Mouse (Mus musculus): ENCODE results near the gene Hspbp1. TPM values are rescaled to one million over a fixed set of nuclear protein-coding genes. Genes with fewer than 3 reads are reported as not detected.

Hspbp1 gene
- 10 to 100 TPM; 36.1 to 36.7 TPM for total RNA-seq (2021)
- long read RNA-seq, experiment 1, transcript Hspbp1-201 (8 exons, 1,593 nt): major isoform, 7 of 67 reads
- long read RNA-seq, experiment 1, partial matches to known transcripts: 14 of 67 reads
- long read RNA-seq, experiment 1, other reads (novel, unspliced or antisense): 46 of 67 reads
- long read RNA-seq, experiment 2, transcript Hspbp1-201 (8 exons, 1,593 nt): major isoform, 9 of 49 reads
- long read RNA-seq, experiment 2, partial matches to known transcripts: 7 of 49 reads
- long read RNA-seq, experiment 2, other reads (novel, unspliced or antisense): 33 of 49 reads

DNA sequence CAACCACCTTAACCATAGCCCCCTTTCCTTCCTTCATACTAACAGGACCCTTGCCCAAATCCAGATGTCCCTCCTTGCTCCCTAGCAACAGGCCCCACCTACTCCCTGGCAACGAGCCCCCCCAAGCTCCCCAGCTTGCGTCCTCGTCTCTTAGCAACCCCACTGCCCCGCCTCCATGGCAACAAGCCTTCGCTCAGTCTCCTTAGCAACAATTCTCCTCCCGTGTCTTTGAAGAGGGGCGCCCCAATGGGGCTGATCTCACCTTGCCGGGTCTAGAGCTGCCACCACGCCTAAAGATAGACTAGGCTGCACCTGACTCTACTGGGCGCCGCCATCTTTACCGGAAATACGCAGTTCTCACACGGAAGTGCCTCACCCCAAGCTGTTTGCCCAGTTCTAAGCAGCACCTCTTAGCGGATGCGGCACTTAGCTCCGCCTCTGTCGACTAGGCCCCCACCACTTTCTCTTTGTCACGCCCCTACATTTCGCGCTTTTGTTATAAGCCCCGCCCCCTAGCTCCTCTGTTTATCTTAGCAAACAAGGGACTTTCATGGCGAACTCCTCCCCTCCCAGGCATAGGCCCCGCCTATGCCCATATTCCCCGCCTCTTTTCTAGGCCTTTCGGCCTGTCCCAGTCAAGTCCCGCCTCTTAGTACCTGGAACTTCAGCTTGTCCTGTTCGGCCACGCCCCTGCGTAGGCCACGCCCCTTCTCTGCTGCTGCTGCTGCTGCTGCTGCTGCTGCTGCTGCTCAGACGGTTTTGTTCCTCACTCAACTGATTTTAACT is at the start of gene Hspbp1:
Hspbp1 (minus strand) TSS at position 437 of the 786 bp plus-strand sequence.
- peak; percentile 94 for DNase-seq

DNA sequence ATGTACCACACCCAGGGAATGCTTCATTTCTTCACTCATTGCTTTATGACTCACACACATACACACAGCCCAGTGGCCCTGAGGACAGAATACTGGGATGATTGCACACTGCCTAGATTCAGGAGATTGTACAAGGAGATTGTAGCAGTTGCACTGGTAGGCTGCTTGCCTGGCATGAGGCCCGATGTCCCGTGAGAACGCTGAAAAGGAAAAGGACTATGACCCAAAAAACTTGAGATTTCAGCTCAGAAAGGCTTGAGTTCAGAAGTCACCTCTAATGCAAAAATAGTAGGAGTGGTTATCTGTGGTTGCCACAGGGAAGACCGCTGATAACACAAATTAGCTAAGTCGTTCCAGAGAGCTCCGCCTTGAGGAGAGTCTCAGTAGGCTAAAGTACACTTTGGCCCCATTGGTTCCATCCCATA is 48.1 kb upstream of the Hspbp1 start:
- DNase-seq: peak; percentile 46

DNA sequence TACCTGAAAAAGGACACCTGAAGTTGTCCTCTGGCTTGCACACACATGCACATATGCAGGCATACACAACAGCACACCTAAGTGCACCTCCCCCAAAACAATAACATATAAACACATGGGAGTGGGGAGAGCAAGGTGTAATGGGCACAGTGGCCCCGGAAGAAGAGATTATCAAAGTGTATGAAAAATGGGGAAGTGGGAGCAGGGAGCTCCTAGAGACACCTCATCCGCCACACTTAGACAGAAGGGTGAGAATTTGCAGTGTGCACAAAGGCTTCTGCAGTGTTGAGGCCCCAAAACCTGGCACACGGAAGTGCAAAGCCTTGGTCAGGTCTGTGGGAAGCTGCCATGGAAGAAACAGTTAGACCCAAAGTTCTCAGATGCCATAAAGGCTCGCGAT is 46.2 kb upstream of the Hspbp1 start:
- no peak for DNase-seq

DNA sequence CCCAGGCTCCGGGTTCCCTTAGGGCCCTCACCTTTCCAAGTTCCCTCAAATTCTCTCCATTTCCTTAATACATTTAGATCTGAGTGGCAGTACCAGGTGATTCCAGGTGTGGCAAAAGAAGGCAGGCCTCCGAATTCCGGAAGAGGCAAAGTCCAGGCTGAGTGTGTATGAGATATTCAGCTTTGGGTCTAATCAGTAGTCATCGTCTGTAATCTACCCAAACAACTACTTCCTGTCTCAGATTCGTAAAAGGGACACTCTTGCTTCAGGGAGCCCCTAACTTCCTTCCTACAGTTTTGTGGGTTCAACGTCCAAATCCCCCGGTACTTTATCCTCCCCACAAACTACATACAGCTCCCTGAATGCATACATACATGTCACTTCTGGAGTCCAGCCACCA is 40.3 kb upstream of the Hspbp1 start, which contains the start of gene Tmem150b:
Tmem150b (minus strand) TSS at position 81 of the 400 bp plus-strand sequence.
- DNase-seq: no peak

DNA sequence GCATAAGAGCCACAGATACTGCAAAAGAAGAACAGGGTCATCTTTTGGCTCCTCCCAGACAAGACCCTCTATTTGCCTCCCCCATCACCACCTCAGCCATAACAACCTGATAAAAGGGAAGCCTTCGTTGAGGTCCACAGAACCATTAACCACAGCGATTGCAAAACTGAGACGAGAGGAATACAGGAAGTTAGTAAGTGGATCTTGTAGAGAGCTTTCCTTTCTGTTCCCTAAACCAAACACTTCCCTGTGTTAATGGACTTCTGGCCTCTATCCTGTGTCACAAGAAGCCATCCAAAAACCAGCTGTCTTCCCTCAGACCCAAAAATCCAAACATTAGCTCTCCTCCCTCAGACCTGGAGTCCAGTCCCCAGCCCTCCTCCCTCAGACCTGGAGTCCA is 39.5 kb upstream of the Hspbp1 start:
- no peak for DNase-seq

DNA sequence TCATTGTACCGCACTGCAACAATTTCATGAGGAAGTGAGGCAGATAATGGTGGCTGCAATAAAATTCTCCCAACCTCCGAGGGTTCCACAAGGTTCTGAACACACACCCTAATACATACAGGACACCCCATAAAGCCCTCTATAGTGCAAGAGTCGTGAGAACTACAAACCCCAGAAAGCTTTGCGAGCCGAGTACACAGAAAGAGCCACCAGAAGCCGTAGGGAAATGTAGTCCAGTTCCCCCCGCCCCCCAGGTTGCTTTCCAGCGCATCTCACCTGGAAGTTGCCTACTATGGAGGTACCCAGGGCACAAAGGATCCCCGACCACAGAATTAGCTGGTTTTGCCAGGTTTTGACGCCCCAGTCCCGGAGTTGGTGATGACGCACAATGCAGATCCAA is 38.6 kb upstream of the Hspbp1 start:
- peak; percentile 38 for DNase-seq

DNA sequence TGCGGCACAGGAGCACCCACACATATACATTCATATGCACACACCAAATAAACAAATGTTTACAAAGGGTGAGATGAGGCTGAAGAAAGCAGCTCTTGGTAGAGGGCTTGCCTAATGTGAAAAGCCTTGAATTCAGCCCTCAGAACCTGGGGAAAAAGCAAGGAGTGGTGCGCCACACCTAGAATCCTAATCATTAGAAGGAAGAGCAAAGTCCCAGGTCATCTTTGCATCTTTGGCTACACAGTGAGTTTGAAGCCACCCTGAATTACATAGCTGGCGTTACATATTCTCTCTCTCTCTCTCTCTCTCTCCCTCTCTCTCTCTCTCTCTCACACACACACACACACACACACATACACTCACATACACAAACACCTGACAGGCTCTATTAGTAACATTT is 34.4 kb upstream of the Hspbp1 start:
- no peak for DNase-seq

DNA sequence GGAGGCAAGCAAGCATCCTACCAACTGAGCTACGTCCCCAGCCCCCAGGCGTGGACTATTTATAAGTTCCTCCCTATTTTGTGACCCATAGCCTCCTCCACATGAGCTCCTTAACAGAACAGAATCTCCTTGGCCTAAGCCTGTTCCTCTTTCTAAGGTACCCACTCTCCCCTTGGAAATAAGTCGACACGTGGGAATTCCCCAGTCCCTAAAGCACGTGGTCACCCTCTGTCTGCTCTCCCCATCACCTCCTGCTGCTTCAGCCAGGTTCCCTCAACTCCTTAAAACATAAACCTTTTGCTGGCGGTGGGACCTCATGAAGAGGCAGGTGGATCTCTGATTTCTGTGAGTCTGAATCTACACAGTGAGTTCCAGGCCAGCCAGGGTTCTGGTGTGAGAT is 32.1 kb upstream of the Hspbp1 start:
- no peak for DNase-seq

DNA sequence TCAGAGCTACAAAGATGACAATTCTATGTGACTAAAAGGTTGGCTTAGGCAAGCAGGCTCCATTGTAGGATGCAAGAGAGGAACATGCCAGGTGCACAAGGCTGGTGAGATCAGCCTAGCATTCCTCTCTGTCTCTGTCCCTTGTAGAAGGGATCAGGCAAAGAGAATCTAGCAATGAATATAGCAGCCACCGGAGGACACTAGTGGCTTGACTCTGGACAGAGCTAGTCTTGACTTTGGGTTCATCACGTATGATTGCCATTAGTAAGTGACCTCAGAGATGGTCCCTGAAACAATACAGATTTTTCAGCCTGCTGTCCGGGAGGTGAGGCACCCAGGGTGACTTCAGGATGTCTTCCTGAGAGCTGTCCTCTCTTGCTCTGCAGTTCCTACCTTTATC is 27.7 kb upstream of the Hspbp1 start:
- DNase-seq: no peak

DNA sequence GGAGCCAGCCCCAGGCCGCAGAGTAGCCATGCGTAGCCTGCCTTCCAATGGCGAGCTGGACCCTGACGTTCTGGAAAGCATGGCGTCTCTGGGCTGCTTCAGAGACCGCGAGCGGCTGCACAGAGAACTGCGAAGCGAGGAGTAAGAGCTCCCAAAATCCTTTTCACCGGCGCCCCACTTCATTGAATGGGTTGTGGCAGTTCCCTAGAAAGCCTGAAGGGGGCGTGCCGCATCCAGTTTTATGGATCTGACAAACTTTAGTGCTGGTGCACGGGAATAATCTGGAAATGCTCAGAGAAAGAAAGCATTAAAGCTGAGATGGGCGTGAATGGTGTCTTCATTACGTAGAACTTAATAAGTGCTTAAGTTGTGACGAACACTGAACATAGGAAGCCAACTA is 20.2 kb upstream of the Hspbp1 start:
- DNase-seq: peak; percentile 68

DNA sequence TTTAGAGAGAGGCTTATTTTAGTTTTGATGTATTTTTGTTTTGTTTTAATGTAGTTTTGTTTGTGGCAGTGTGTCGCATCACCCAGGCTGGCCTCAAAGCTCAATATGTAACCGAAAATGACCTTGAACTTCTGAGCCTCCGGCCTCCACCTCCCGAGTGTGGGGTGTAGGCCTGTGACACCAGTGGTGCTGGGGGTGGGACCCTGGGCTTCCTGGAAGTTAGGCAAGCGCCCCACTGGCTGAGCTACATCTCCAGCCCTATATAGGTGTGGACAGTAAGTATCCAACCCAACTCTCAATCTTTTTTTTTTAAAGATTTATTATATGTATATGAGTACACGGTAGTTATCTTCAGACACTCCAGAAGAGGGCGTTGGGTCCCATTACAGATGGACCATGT is 18.3 kb upstream of the Hspbp1 start:
- DNase-seq: no peak

DNA sequence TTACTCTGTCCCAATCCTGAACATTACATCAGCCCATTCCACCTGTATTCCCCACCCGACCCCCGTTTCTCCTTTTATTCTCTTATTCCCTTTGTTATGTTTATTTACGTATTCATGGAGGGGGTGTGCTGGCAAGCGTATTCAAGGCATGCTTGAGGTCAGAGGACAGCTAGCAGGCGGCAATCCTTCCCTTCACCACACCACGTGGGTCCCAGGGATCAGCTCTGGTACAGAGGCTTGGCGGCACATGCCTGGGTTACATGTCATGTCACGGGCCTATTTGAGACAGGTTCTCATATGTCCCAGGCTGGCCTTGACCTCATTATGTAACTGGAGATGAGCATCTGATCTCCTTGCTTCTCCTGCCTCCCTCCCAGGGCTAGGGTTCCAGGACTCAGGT is 17.5 kb upstream of the Hspbp1 start:
- DNase-seq: no peak

DNA sequence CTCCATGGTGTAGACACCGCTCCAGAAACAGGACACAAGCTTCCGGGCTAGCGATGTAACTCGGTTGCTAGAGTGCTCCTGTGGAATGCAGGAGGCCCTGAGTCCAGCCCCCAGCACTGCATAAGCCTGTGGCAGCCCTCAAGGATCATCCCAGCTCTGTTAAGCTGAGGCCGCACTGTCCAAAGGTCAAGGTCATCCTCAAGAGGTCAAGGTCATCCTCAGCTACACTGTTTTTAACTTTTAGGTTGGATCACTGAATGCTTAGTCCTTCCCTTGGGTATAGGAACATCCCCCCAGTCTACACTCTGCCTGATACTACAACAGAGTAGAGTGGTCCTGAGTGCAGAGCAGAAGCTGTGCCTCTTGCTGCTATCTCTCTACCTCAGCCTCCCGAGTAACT is 8.1 kb upstream of the Hspbp1 start:
- DNase-seq: no peak

DNA sequence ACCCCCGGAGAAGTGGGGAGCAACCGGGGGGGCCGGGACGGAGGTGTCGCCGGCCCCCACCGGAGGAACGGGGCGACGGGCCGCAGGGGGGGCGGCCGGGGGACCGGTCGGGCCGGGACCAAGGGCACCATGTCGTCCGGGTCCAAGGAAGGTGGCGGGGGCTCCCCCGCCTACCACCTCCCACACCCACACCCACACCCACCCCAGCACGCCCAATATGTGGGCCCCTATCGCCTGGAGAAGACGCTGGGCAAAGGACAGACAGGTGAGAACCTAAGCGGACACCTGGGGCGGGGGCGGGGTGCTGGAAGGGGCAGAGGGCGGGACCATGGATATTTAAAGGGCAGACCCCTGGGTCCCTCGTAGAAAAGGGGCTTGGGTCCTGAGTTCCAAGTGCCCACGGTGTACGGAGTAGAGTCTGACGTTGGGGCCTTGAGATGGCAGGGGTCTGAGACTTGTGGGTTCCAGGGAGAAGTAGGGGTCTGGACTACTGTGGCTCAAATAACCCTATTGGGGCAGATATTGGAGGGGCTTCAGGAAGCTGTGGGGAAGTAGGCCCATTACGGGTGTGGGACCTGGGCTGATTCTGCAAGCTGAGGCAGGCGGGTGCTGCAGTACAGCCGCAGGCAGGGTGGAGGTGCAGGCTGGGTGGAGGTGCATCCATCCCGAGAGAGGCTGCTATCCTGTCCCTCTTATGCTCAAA is 6.2 kb upstream of the Hspbp1 start:
- no peak for DNase-seq

DNA sequence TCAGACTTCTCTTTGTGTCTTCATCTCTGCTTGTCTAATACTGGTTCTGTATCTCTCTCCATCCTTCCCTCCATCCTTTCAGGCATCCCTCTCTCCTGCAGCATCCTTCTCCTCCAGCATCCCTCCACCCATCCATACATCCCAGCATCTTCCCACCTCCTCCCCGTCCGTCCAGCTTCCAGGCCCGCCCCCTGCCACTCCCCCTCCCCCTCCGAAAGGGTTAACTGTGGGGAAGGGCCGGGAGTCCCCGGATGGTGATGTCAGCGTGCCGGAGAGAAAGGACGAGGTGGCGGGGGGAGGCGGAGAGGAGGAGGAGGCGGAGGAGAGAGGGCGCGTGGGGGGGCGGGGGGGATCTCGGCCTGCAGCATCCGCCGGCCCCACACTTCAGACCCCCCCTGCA is 5.5 kb upstream of the Hspbp1 start, which contains the start of gene Brsk1:
Brsk1 (plus strand) TSS at position 218 of the 400 bp plus-strand sequence.
- DNase-seq: peak; percentile 80

DNA sequence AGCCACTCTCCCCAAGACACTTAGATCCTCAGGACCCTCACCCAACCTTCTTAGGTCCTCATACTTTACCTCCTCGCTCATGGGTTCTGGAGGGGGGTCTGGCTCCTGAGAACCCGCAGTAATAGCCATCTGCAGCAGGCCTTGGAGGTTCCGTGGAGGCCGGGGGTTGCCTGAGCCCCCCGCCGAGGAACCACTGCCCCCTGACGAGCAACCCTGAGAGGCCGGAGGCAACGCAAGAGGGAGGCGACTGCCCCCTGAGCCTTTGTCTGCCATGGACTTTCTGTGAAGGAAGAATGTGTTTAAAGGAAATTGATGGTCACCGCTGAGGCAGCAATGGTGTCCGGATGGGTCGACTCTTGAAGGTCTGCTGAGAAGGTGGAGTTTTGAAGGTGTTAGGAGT is 665 bp downstream of the Hspbp1 start:
- no peak for DNase-seq

DNA sequence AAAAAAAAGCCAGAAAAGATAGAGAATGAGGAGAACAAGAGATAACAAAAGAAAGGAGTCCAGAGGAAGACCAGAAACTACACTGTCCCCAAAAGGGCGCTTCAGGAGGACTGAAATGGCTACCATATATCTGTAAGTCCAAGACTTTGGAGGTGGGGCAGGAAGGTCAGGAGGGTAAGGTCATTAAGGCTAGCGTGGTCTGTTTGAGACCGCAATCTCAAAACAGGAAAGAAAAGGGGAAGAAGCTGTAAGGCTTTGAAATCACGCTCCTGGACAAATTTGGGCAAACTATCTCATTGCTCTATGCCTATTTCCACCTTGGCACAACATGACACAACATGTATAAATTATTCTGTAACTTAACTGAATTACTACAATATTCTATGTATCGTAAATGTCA is 1.6 kb downstream of the Hspbp1 start:
- DNase-seq: no peak

DNA sequence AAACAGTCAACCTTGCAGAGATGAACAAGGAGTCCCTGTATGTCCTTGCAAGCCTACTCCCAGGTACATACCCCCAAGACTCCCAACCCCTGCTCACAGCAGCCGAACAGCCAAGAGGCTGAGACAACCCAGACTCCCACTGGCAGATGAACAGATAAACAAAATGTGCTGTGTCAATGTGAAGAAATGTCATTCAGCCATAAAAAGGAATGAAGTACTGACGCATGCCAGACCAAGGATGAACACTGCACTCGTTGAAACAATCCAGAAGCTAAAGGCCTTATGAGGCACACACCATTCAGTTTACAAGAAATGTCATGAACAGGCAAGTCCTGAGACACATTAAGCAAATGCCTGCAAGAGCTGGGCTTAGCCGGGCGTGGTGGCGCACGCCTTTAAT is 9.7 kb downstream of the Hspbp1 start:
- DNase-seq: no peak

DNA sequence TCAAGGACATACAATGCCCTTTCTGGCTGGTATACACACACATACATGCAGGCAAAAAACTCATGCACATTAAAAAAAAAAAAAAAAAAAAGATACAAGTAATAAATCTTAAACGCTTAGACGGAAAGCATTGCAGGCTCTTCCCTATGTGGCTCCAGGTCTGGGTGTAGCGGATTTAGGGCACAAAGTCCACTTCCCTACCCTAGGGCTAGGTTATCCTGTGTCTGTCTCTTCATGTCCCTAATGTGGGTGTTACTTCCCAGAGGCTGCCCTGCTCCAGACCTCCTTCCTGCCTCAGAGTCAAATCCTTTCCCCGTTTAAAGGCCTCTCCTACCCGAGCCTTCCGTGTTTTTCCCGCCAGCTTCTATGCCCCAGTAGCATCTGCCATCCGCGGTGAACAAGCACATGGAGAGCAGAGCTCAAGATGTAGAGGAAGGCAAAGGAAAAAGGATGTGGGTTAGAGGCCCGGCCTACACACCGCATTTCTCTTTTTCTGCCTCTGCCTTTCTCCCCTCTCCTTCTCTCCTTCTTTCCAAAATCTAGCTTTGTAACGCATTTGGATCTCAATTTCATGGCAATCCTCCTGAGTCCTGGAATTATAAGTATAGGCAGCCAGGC is 10.6 kb downstream of the Hspbp1 start:
- no peak for DNase-seq

DNA sequence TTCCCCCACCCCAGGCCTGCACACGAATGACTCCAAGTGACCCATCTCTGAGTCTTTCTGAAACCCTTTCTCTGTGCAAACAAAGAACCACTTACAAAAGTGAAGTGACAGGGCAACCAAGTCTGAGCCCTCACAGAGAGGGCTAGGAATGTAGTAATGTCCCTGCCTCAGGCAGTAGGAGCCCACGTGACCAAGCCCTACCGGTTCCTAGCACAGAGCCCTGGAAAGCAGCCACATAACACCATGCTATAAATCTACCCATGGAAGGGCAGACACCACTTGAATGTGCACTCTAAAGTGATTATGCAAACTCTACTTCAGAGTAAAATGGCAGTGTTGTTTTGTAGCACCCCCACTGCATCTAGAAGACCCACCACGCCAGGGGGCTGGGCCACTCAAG is 12.9 kb downstream of the Hspbp1 start:
- peak; percentile 63 for DNase-seq

DNA sequence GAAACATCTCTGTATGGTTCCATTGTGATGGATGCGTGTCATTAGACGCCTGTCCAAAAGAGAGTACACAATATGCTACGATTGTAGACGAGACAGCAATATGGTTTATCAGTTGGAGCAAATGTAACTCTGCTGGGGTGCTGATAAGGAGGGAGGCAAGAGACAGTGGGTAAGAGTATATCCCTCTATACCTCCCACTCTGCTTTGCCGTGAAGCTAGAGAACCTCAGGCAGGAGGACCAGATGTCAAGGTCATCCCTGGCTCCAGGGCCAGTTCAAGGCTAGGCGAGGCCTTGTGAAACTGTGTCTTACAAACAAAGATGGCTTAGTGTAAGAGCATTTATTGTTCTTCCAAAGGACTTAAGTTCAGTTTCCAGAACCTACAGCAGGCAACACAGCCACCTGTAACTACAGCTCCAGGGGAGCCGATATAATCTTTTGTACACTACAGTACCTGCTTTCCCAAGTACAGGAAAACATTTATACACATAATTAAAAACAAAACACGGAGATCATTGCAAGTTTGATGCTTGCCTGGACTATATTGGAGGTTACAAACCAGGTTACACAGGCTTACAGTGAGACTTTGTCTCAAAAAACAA is 14.1 kb downstream of the Hspbp1 start:
- no peak for DNase-seq

DNA sequence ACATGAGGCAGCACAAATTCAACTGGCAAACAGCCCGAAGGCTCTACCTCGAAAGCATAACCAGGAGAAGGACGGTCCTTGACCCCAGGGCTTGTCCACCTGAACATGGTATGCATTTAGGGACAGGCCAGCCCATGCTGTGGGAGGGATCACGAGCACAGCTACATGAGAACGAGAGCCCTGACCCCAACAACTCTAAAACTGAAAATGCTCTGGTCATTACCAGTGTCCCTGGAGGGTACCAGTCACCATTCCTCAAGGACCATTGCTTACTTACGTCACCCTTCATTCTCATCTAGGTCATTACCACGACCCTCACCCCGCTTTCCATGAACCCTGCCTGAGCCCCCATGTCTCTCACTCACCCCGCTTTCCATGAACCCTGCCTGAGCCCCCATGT is 15.7 kb downstream of the Hspbp1 start:
- DNase-seq: no peak

All from adrenal gland, postnatal 10 days (tissue).